Mouse (Mus musculus) cerebellum, adult 2 months (tissue): ENCODE measurements around the gene C1galt1. TPM values are rescaled to one million over a fixed set of nuclear protein-coding genes. Genes with fewer than 3 reads are reported as not detected.

ENCODE experiments used
- DNase-seq, 2 experiments: peaks; one replicate each; pipeline ENCODE4 v3.0.0; 2021
- H3K27ac ChIP-seq: fragments of 200-500 bp; 2 replicates; pipeline ENCODE4 v1.5.1; 2012; ENCODE audit warnings: low read length, control low read depth, inconsistent platforms; ENCODE audit not compliant: insufficient read depth
- H3K27me3 ChIP-seq: fragments of 200-500 bp; 2 replicates; pipeline ENCODE4 v1.6.1; 2012; ENCODE audit warnings: inconsistent platforms, mild to moderate bottlenecking, low read length, moderate library complexity; ENCODE audit not compliant: control insufficient read depth, insufficient read depth
- H3K4me1 ChIP-seq: fragments of 200-500 bp; 2 replicates; pipeline ENCODE4 v1.6.1; 2011; ENCODE audit warnings: low read length; ENCODE audit not compliant: control insufficient read depth, insufficient read depth
- H3K4me3 ChIP-seq: fragments of 200-500 bp; replicated peaks from 2 replicates; pipeline ENCODE3; 2011; ENCODE audit warnings: mild to moderate bottlenecking, low read depth, low read length, control low read depth; ENCODE audit not compliant: insufficient read depth
- CTCF ChIP-seq: fragments of 200-500 bp; IDR thresholded peaks from 2 replicates; pipeline ENCODE4 v1.5.1; 2011; ENCODE audit warnings: low read depth, mild to moderate bottlenecking, control low read depth, low read length, moderate library complexity, borderline replicate concordance; ENCODE audit not compliant: insufficient read depth
- POLR2A ChIP-seq: fragments of 200-500 bp; IDR thresholded peaks from 2 replicates; pipeline ENCODE4 v1.6.1; 2011; ENCODE audit warnings: low read length, control low read depth, borderline replicate concordance; ENCODE audit not compliant: insufficient read depth
- WGBS: fragments of 180-500 bp; shearing (Covaris S2); methylation state at CpG from one replicate; pipeline ENCODE4 v1.1.7; 2018; 5-methylcytosine and 5-hydroxymethylcytosine counted together
- polyA plus RNA-seq: library from polyadenylated mRNA; depleted of rRNA; stranded (reverse); fragments of >200 nt; gene quantifications from 2 replicates; pipeline ENCODE4 v1.2.3, GENCODE M21; 2012

C1galt1 gene
- polyA plus RNA-seq, 1 experiment: 5.1 TPM

GRCm38 (mm10) chr6:7851036-7851435, 6.4 kb downstream of the C1galt1 start:
- no peaks in the 10 kb centered on the region for H3K27me3 ChIP-seq
- no peak overlapping the region for H3K4me3 ChIP-seq
- H3K27ac ChIP-seq: no peak overlapping the region
- H3K4me1 ChIP-seq: no peaks in the 10 kb centered on the region
- WGBS: 95% methylated on average over 2 of the region's 2 CpGs
- no peak for TF ChIP-seq CTCF
- TF ChIP-seq POLR2A: no peak
- no peak for DNase-seq

- H3K4me1 ChIP-seq: no peaks in the 10 kb centered on the region
- DNase-seq: no peak
- H3K27ac ChIP-seq: no peak overlapping the region
- no peak for TF ChIP-seq POLR2A
- TF ChIP-seq CTCF: no peak
- no peak overlapping the region for H3K4me3 ChIP-seq
- WGBS: 80% methylated on average over 1 of the region's 1 CpGs
- H3K27me3 ChIP-seq: no peaks in the 10 kb centered on the region
These were observed 8.3 kb downstream of the C1galt1 start for GRCm38 (mm10) chr6:7852919-7853318.

- 71% methylated on average over 3 of the region's 3 CpGs for WGBS
These were observed 8.8 kb downstream of the C1galt1 start for GRCm38 (mm10) chr6:7853461-7853860.

GRCm38 (mm10) chr6:7856682-7857290, 12.1 kb downstream of the C1galt1 start:
- WGBS: 83% methylated on average over 5 of the region's 5 CpGs
- H3K27me3 ChIP-seq: no peaks in the 10 kb centered on the region
- no peak for DNase-seq
- H3K4me1 ChIP-seq: no peaks in the 10 kb centered on the region
- no peak overlapping the region for H3K4me3 ChIP-seq
- TF ChIP-seq CTCF (no peak), POLR2A (no peak)
- H3K27ac ChIP-seq: no peak overlapping the region

More at GRCm38 (mm10) chr6:7853461-7853860, 8.8 kb downstream of the C1galt1 start:
- no peak overlapping the region for H3K27ac ChIP-seq
- no peaks in the 10 kb centered on the region for H3K4me1 ChIP-seq
- no peak overlapping the region for H3K4me3 ChIP-seq
- TF ChIP-seq POLR2A (no peak), CTCF (no peak)
- no peak for DNase-seq
- H3K27me3 ChIP-seq: no peaks in the 10 kb centered on the region

- H3K27me3 ChIP-seq: no peaks in the 10 kb centered on the region
- H3K4me3 ChIP-seq: no peak overlapping the region
- no peak for TF ChIP-seq CTCF
- TF ChIP-seq POLR2A: no peak
- no peak overlapping the region for H3K27ac ChIP-seq
- H3K4me1 ChIP-seq: no peaks in the 10 kb centered on the region
- 60% methylated on average over 8 of the region's 8 CpGs for WGBS
- DNase-seq: no peak
These were observed 13.0 kb downstream of the C1galt1 start for GRCm38 (mm10) chr6:7857356-7858247.

GRCm38 (mm10) chr6:7858586-7858985, 13.9 kb downstream of the C1galt1 start:
- WGBS: 92% methylated on average over 5 of the region's 5 CpGs
- DNase-seq: no peak
- Histone ChIP-seq H3K27ac (no peak overlapping the region), H3K4me3 (no peak overlapping the region), H3K27me3 (no peaks in the 10 kb centered on the region), H3K4me1 (no peaks in the 10 kb centered on the region)
- TF ChIP-seq CTCF (no peak), POLR2A (no peak)

GRCm38 (mm10) chr6:7859161-7859560, 14.5 kb downstream of the C1galt1 start:
- Histone ChIP-seq H3K4me3 (no peak overlapping the region), H3K27me3 (no peaks in the 10 kb centered on the region), H3K4me1 (no peaks in the 10 kb centered on the region), H3K27ac (no peak overlapping the region)
- no peak for TF ChIP-seq CTCF
- no peak for TF ChIP-seq POLR2A
- DNase-seq: no peak
- 70% methylated on average over 3 of the region's 3 CpGs for WGBS

- Histone ChIP-seq H3K27ac (no peak overlapping the region), H3K27me3 (no peaks in the 10 kb centered on the region), H3K4me3 (no peak overlapping the region), H3K4me1 (no peaks in the 10 kb centered on the region)
- DNase-seq: no peak
- 52% methylated on average over 3 of the region's 3 CpGs for WGBS
- TF ChIP-seq POLR2A: no peak
- no peak for TF ChIP-seq CTCF
These were observed 16.4 kb downstream of the C1galt1 start for GRCm38 (mm10) chr6:7861033-7861432.
